Mouse (Mus musculus): ENCODE measurements around the gene Tceanc2.
A peak's percentile ranks its signal among the peaks of the same experiment; 100 is the strongest.

Tceanc2 gene

GRCm38 (mm10) chr4:107178830-107179490 is at the start of gene Tceanc2:
Gene Tceanc2 (minus strand): TSS chr4:107179116.
- peak; percentile 53 to 54 for DNase-seq (ENCODE audit: low spot score in 2 of 2)

GRCm38 (mm10) chr4:107226313-107226712 is 47.4 kb upstream of the Tceanc2 start:
- no peak for DNase-seq (ENCODE audit: low spot score in 2 of 2)

DNA sequence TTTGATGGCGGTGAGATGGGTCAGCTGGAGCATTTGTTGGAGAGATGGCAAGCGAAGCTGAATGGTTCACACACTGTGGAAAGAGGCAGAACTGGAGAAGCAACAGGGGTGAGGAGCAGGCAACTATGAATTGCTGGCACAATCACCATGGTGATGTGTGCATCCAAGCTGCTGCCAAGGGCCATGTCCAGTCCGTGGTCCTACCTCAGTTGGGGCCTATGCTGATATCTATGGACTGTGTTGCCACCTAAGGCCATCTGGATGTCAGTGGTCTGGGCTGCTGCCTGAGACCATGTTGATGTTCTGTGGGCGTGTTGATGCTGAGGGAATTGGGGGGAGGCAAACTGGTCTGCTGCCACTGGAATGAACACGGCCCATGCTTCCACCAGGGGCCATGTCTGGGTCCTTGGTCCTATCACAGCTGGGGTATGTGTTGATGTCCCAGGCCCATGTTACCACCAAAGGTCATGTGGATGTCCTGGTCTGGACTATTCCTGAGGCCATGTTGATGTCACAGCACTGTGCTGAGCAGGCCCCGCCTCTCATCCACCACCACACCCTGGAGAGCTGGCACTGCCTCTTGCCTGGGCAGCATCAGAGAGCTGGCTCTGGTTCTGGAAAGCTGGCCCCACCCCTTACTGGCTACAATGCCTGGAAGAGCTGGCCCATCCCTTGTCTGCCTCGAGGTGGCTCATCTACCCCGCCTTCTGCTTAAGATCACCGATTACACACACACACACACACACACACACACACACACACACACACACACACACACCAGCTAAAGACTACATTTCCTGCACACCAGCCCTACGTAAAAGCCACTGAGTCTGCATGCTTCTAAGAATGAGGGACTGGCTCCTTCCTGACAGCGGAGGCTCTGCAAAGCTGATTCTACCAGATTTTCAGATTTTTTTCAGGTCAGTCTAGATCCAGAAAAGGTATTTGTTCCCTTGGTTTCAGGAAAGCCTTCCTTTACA is 44.6 kb upstream of the Tceanc2 start:
- peak in 1 of 2 experiments; percentile 17 for DNase-seq (ENCODE audit: low spot score in 2 of 2)

GRCm38 (mm10) chr4:107221524-107221923 is 42.6 kb upstream of the Tceanc2 start:
- DNase-seq (ENCODE audit: low spot score in 2 of 2) = no peak

GRCm38 (mm10) chr4:107217574-107217973 is 38.7 kb upstream of the Tceanc2 start:
- DNase-seq (ENCODE audit: low spot score in 2 of 2) = no peak

- no peak for DNase-seq (ENCODE audit: low spot score in 2 of 2)
These were observed 34.5 kb upstream of the Tceanc2 start for GRCm38 (mm10) chr4:107213279-107214011.

DNA sequence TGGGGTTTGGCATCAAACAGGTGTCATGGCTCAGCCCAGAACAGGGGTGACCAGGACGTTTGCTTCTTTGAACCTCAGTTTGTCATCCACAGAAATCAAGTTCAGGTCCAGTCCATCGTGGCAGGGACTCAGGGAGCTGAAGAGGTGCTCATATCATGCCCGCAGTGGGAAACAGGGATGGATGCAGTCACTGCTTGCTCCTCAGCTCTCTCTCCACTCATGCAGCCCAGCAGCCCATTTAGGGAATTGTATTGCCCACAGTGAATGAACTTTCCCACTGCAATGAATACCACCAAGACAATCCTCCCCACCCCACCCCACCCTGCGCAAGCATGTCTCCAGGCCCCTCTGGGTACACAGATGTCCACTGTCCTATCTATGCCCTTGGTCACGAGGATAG is 33.0 kb upstream of the Tceanc2 start:
- DNase-seq (ENCODE audit: low spot score in 2 of 2) = no peak

GRCm38 (mm10) chr4:107211465-107211864 is 32.5 kb upstream of the Tceanc2 start:
- no peak for DNase-seq (ENCODE audit: low spot score in 2 of 2)

DNA sequence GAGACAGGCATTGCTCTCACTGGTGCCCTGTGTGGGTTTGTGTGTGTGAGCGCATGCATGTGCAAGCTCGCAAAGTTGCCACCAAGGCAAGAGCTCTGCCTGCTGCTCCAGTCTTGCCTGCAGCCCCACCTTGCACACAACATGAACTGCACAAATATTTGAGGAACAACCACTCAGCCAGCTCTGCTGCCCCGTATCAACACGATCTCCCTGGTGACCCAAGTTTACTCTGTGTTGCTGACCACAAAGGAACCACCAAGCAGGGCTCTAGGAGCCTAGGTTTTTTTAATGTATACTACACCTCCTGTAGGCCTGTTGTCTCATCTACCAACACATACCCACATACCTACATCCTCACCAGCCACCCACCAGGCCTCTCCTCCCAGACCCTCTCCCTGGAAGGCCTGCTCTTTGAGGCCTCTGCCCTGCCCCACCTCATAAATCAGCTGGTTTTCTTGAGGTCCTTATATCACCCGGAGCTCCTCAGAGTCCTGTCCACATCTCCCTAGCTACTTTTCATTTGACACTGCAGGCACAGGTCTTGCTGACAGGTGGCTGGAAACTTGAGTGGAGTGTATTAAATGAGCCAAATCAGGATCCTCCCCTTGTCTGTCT is 31.7 kb upstream of the Tceanc2 start:
- DNase-seq (ENCODE audit: low spot score in 2 of 2) = no peak

GRCm38 (mm10) chr4:107208880-107209279 is 30.0 kb upstream of the Tceanc2 start, which contains the start of gene Ldlrad1:
Gene Ldlrad1 (plus strand): TSS chr4:107209180.
- no peak for DNase-seq (ENCODE audit: low spot score in 2 of 2)

- no peak for DNase-seq (ENCODE audit: low spot score in 2 of 2)
These were observed 28.1 kb upstream of the Tceanc2 start for GRCm38 (mm10) chr4:107207016-107207415.

DNA sequence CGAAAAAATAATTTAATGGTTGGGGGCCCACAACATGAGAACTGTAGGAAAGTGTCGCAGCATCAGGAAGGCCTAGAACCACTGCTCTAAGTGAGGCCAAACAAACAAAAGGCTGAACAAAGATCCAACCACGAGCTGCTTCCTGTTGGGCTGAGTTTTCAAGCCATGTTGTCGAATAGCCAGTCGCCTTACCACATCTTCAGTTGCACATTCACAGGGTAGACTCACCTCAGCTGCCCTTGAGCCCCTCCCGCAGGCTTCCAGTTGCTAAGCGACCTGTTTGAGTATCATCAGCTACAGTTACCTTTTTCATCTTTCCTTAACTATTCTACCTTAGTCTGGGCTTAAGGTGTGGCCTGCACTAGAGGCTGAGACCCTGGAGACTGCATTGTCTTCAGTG is 24.1 kb upstream of the Tceanc2 start:
- DNase-seq (ENCODE audit: low spot score in 2 of 2) = no peak

DNA sequence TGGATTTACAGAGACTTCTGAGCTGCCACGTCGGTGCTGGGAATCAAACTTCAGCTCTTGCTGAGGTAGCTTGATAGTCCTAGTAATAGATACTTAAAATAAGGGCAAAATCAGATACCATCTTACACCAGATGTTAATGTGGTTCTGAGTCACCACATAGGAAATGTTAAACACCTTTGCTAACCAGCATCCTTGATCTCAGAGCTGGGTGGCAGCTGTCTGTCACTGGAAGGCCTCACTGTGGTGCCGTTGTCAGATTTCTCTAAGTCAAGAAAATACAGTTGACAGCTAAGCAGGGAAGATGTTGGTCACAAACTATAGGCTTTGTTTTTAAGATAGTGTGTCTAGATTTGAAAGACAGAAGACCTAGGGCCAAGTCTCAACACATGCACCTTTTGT is 22.9 kb upstream of the Tceanc2 start:
- no peak for DNase-seq (ENCODE audit: low spot score in 2 of 2)

- DNase-seq (ENCODE audit: low spot score in 2 of 2) = no peak
These were observed 19.2 kb upstream of the Tceanc2 start for GRCm38 (mm10) chr4:107198072-107198471.

DNA sequence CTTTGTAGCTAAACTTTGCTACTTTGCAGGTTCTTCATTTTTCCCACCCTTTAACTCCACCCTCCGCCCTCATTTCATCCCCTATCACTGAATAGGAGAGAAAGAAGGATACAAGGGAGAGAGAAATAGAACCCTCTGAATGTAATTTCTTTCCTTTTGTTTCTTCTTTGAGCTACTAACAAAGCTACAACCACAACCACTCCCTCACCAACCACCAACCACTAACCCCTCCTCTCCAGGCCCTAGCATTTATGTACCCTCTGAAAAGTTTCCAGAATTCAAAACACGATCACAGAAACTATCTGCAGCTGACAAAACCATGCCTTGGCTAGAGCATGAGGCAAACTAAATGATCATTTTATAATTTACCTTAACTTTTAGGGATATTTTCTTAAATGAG is 17.5 kb upstream of the Tceanc2 start:
- no peak for DNase-seq (ENCODE audit: low spot score in 2 of 2)

DNA sequence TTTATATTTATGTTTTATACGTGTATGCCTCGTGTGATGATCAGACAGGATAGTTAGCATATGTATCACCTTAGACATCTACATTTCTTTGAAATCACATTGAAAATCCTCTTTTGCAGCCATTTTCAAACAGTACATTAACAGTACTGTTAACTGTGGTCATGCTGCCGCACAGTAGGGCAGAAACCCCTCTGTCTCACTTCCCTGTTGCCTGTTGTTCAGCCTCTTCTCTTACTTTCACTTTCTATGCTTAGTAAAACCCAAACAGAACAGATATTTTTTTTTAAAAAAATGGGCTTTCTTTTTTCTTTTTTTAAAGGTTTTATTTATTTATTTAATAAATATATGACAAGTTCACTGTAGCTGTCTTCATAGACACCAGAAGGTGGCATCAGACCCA is 14.9 kb upstream of the Tceanc2 start:
- no peak for DNase-seq (ENCODE audit: low spot score in 2 of 2)

- DNase-seq (ENCODE audit: low spot score in 2 of 2) = no peak
These were observed 6.8 kb upstream of the Tceanc2 start for GRCm38 (mm10) chr4:107185703-107186102.

GRCm38 (mm10) chr4:107183203-107183602 is 4.3 kb upstream of the Tceanc2 start:
- no peak for DNase-seq (ENCODE audit: low spot score in 2 of 2)

- no peak for DNase-seq (ENCODE audit: low spot score in 2 of 2)
These were observed 3.9 kb upstream of the Tceanc2 start for GRCm38 (mm10) chr4:107182796-107183195.

DNA sequence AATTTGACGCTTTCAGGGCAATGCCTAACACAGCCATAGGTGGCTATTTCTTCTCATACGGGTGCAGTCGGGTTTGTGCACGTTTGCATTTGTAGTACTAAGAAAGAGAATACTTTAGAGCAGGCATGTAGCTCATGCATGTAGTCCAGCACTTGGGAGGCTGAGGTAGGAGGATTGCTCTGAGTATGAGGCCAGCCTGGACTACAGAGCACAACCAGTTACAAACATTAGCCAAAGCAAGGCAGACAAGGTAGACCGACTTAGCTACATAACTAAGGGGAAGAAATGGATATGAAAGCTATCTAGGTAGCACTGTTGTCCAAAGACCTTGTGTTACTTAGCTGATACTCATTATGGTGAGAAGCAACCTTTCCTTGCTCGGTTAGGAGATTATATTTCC is 3.0 kb upstream of the Tceanc2 start:
- DNase-seq (ENCODE audit: low spot score in 2 of 2) = no peak

DNA sequence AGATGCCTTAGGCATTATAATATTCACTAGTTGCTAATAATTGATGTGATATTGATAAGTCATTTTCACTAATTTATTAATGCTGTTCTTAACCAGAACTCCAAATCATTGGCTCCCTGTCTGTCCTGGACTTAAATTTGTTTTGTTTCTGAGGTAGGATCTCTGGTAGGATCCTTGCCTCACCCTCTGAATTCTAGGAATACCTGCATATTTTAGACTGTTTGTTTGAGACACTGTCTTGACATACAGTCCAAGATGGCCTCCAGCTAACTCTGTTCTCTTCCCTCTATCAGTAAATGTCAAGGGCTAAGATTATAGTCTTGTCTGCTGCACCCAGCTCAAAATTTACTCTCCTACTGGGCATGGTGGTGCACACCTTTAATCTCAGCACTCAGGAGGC is 1.8 kb upstream of the Tceanc2 start:
- no peak for DNase-seq (ENCODE audit: low spot score in 2 of 2)

DNA sequence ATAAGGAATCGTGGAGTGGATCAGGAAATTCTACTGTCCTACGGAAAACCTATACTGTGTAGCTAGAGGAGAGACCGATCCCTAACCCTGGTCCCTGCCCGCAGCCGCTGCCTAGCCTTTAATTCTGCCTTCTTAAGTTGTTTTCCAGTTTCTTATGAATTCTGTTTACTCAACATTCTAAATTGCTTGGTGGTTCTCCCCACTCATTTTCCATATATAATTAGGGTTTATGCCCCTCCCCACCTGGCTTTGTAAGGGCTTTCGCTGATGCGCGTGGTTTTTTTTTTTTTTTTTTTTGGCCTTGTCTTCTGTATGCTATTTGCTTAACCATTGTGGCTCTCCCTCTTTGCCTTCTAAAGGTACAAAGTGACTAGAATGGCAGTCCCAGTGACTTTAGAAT is 645 bp upstream of the Tceanc2 start:
- no peak for DNase-seq (ENCODE audit: low spot score in 2 of 2)

Measured in frontal cortex, postnatal 10 days (tissue).